Mouse (Mus musculus) adrenal gland, adult 18-20 months (tissue): ENCODE results near the gene Hmgb2. TPM values are rescaled to one million over a fixed set of nuclear protein-coding genes. Genes with fewer than 3 reads are reported as not detected.
A peak's percentile ranks its signal among the peaks of the same experiment; 100 is the strongest.
"Not testable (repeated sequence)": the region's sequence is repeated elsewhere in the genome, so short reads cannot be mapped to it uniquely, and the experiment has no call there.

Experiments
- DNase-seq, 2 experiments: peaks; one replicate each; pipeline ENCODE4 v3.0.0; 2021 to 2022; ENCODE audit warnings: low spot score in 2 of 2
- total RNA-seq, 2 experiments: library from RNA; stranded (reverse); gene quantifications; 1 replicate in 1 of 2; 2 replicates in 1 of 2; pipeline ENCODE4 v1.2.3; 2021

Hmgb2 gene
- total RNA-seq, 2 experiments from 2014 or later, result 5.1 to 5.3 TPM

GRCm38 (mm10) chr8:57508657-57509056, 3.0 kb upstream of the Hmgb2 start:
- no peak for DNase-seq

- DNase-seq, result no peak
These were observed 854 bp upstream of the Hmgb2 start for GRCm38 (mm10) chr8:57510791-57511315.

- DNase-seq, result peak; percentile 32 to 46
These were observed 692 bp downstream of the Hmgb2 start for GRCm38 (mm10) chr8:57512141-57513056.

- DNase-seq, result not testable (repeated sequence)
These were observed 1.5 kb downstream of the Hmgb2 start for GRCm38 (mm10) chr8:57513178-57513661.

- not testable (repeated sequence) for DNase-seq
These were observed 5.0 kb downstream of the Hmgb2 start for GRCm38 (mm10) chr8:57516685-57517084.

GRCm38 (mm10) chr8:57517723-57518122, 6.0 kb downstream of the Hmgb2 start:
- DNase-seq, result no peak

GRCm38 (mm10) chr8:57520186-57520786, 8.6 kb downstream of the Hmgb2 start:
- DNase-seq, result no peak

- DNase-seq, result no peak
These were observed 16.3 kb downstream of the Hmgb2 start for GRCm38 (mm10) chr8:57528036-57528435.

- DNase-seq, result no peak
These were observed 18.5 kb downstream of the Hmgb2 start for GRCm38 (mm10) chr8:57530238-57530637.

- DNase-seq, result peak; percentile 79 to 81
These were observed 19.1 kb downstream of the Hmgb2 start for GRCm38 (mm10) chr8:57530666-57531349.

GRCm38 (mm10) chr8:57532223-57532622, 20.5 kb downstream of the Hmgb2 start:
- DNase-seq, result no peak

- no peak for DNase-seq
These were observed 21.4 kb downstream of the Hmgb2 start for GRCm38 (mm10) chr8:57533106-57533505.

GRCm38 (mm10) chr8:57534495-57534894, 22.8 kb downstream of the Hmgb2 start:
- no peak for DNase-seq

- no peak for DNase-seq
These were observed 24.5 kb downstream of the Hmgb2 start for GRCm38 (mm10) chr8:57536167-57536566.

GRCm38 (mm10) chr8:57538601-57539000, 26.9 kb downstream of the Hmgb2 start:
- DNase-seq, result no peak

- peak; percentile 42 to 55 for DNase-seq
These were observed 28.6 kb downstream of the Hmgb2 start for GRCm38 (mm10) chr8:57540110-57540838.

- DNase-seq, result no peak
These were observed 29.2 kb downstream of the Hmgb2 start for GRCm38 (mm10) chr8:57540951-57541350.

- DNase-seq, result no peak
These were observed 29.7 kb downstream of the Hmgb2 start for GRCm38 (mm10) chr8:57541405-57541804.

GRCm38 (mm10) chr8:57546401-57546800, 34.7 kb downstream of the Hmgb2 start:
- DNase-seq, result no peak

- DNase-seq, result no peak
These were observed 35.1 kb downstream of the Hmgb2 start for GRCm38 (mm10) chr8:57546834-57547233.

GRCm38 (mm10) chr8:57547581-57547980, 35.9 kb downstream of the Hmgb2 start:
- no peak for DNase-seq
